Mouse (Mus musculus) stomach, postnatal 0 days (tissue): ENCODE results near the gene 9030025P20Rik.

Source experiments
- CTCF ChIP-seq: IDR thresholded peaks from 2 replicates; pipeline ENCODE4 v1.5.1; 2016; ENCODE audit warnings: antibody characterized with exemption, low read depth, mild to moderate bottlenecking, moderate library complexity
- EP300 ChIP-seq: optimal IDR thresholded peaks from 2 replicates; pipeline ENCODE3; 2016; ENCODE audit warnings: antibody characterized with exemption

DNA sequence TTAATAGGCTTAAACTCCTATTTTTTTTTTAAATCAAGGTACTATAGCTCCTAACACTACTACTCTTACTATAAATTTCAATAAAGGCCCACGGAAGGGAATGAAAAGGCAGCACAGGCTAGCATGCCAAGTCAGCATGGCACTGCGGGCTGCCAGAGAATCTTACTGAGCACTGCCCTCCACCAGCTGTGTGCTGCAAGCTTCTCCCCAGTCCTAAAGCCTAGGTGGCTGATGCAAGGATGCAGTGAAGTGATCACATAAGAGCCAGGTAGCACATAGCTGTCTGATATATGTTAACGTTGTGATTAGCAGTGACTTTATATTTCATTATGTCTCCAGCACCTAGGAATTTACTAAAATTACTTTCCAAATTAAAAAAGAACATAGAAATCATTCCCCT, 18.3 kb upstream of the 9030025P20Rik start:
- TF ChIP-seq CTCF: no peak
- TF ChIP-seq EP300: no peak
